Mouse (Mus musculus): ENCODE results near the gene Ddx11.

DNA sequence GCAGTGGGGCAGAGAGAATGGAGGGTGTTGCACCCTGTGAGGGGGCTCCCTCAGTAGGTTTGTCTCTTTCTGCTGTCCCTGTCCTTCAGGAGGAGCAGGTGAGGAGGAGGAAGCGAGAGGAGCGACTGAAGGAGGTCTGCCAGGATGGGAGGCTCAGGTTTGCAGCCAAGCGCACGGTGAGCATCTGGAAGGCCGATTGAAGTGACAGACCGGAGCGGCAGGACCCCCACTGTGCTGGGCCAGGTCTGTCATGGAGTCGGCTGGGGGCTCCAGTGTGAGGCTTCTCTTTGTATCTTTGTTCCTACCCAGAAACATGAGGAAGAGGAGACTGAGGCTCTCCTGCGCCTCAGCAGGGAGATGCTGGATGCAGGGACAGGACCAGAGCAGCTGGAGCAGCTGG lies 7.1 kb downstream of the Ddx11 start:
- TF ChIP-seq MYOG (IDR thresholded peaks at IDR 0.05; ENCODE audit: control insufficient read depth, extremely low read depth, insufficient read length), result no peak
- TF ChIP-seq MAX (IDR thresholded peaks at IDR 0.05), result no peak
- TF ChIP-seq CTCF (IDR thresholded peaks at IDR 0.05; ENCODE audit: control insufficient read depth, insufficient read depth, insufficient read length), result no peak
- no peak for TF ChIP-seq USF1 (IDR thresholded peaks at IDR 0.05; ENCODE audit: low read depth)
- no peak for TF ChIP-seq FOSL1 (IDR thresholded peaks at IDR 0.05; ENCODE audit: insufficient read depth, low read length, poor library complexity, severe bottlenecking)
- no peak for TF ChIP-seq MYOD1 (IDR thresholded peaks at IDR 0.05; ENCODE audit: control insufficient read depth, insufficient read length, low read depth)
